Comparison of ENCODE assay signal across 10 mouse cellular contexts in genomic region chr4:127329751-127330150, GRCm38 (mm10). TPM values are rescaled to one million over a fixed set of nuclear protein-coding genes. Genes with fewer than 3 reads are reported as not detected.
DNase-seq lines count a peak whose midpoint lies in the region; ATAC-seq lines count a peak whose summit lies in the region.
"Had no signal": no experiment of that assay in that cellular context is flagged by ENCODE, and none has a peak within 500 bp of the region (broad histone marks: within the 10 kb centered on the region; RNA-seq: fewer than 3 reads in every experiment).

No protein-coding gene starts in this region.

- peak overlapping the region; percentile 23 for H3K4me2 ChIP-seq in liver, embryonic 15.5 days

- H3K9me3 ChIP-seq in hindbrain, embryonic 10.5 days, result no peaks in the 10 kb centered on the region
- no peaks in the 10 kb centered on the region for H3K9me3 ChIP-seq in liver, embryonic 15.5 days (replicated peaks)

- 3% methylated on average over 13 of the region's 13 CpGs for WGBS in hindbrain, embryonic 10.5 days
- 1% methylated on average over 13 of the region's 13 CpGs for WGBS in liver, embryonic 15.5 days (ENCODE audit: insufficient replicate concordance)

- H3K4me1 ChIP-seq in hindbrain, embryonic 10.5 days (replicated peaks), result peaks cover 56% of the 10 kb centered on the region
- H3K4me1 ChIP-seq in liver, embryonic 15.5 days (replicated peaks), result 0 out of 2 replicates have a peak, but pooled peaks cover 4% of the 10 kb centered on the region

- peak overlapping the region; percentile 43 for H3K4me3 ChIP-seq in hindbrain, embryonic 10.5 days
- no peak overlapping the region for H3K4me3 ChIP-seq in liver, embryonic 15.5 days (replicated peaks)

- no peaks in the 10 kb centered on the region for H3K36me3 ChIP-seq in hindbrain, embryonic 10.5 days
- H3K36me3 ChIP-seq in liver, embryonic 15.5 days (replicated peaks), result no peaks in the 10 kb centered on the region

- DNase-seq in urinary bladder, adult 18-20 months (ENCODE audit: low spot score in 2 of 2), result peak; percentile 55
- no peak for DNase-seq in urinary bladder, postnatal 4 days (ENCODE audit: low spot score in 2 of 2)
- DNase-seq in hindbrain, embryonic 10.5 days (ENCODE audit: low spot score), result no peak
- DNase-seq in cerebellum, postnatal 10 days, result no peak
- no peak for DNase-seq in layer of hippocampus, postnatal 25 days (ENCODE audit: extremely low spot score in 1 of 2, low spot score in 1 of 2)
- no peak for DNase-seq in embryo, embryonic 10.5 days (ENCODE audit: low spot score)
- DNase-seq: cerebellum, adult 9-11 months; lung, adult 18-20 months had no signal

- peaks cover 78% of the 10 kb centered on the region for H3K27me3 ChIP-seq in hindbrain, embryonic 10.5 days (ENCODE audit: insufficient read depth, poor library complexity, severe bottlenecking)
- H3K27me3 ChIP-seq in liver, embryonic 15.5 days, result peaks cover 45% of the 10 kb centered on the region

- ATAC-seq in liver, embryonic 15.5 days (ENCODE audit: insufficient read depth), result no peak

- no peak overlapping the region for H3K9ac ChIP-seq in liver, embryonic 15.5 days

- H3K27ac ChIP-seq in hindbrain, embryonic 10.5 days, result no peak overlapping the region; the same call in 1 of the 2 replicates
- H3K27ac ChIP-seq in liver, embryonic 15.5 days (replicated peaks), result no peak overlapping the region

RNA-seq across cellular contexts. Expression of gene Gjb3, which starts 0.9 kb away (rescaled TPM):
- 2.2 and 6.2 TPM in 2 replicates for polyA plus RNA-seq in hindbrain, embryonic 10.5 days (2016; fragmentation: Nextera tagmentation; extraction: Ambion mirVana)
- polyA plus RNA-seq in liver, embryonic 15.5 days (2015; fragmentation: Nextera tagmentation; extraction: Ambion mirVana), result 0.18 and 0.24 TPM in 2 replicates
- total RNA-seq in layer of hippocampus, postnatal 25 days (2021), result under 1 TPM; 0.37 to 0.59 TPM

RNA-seq across cellular contexts. Expression of gene Gja4, which starts 15.9 kb away (rescaled TPM):
- polyA plus RNA-seq in hindbrain, embryonic 10.5 days (2016; fragmentation: Nextera tagmentation; extraction: Ambion mirVana), result 13.5 and 18.8 TPM in 2 replicates
- 2.2 and 2.5 TPM in 2 replicates for polyA plus RNA-seq in liver, embryonic 15.5 days (2015; fragmentation: Nextera tagmentation; extraction: Ambion mirVana)
- total RNA-seq in layer of hippocampus, postnatal 25 days (2021), result 1 to 10 TPM; 3.1 to 3.9 TPM
- total RNA-seq: granulocyte monocyte progenitor cell, adult 5-6 weeks had no signal

RNA-seq across cellular contexts. Expression of gene Gjb4, which starts 24.1 kb away (rescaled TPM):
- polyA plus RNA-seq in hindbrain, embryonic 10.5 days (2016; fragmentation: Nextera tagmentation; extraction: Ambion mirVana), result 0.15 and 0.21 TPM in 2 replicates
- not detected in 2 replicates for polyA plus RNA-seq in liver, embryonic 15.5 days (2015; fragmentation: Nextera tagmentation; extraction: Ambion mirVana)
- not detected for total RNA-seq in layer of hippocampus, postnatal 25 days (2021)
- total RNA-seq: granulocyte monocyte progenitor cell, adult 5-6 weeks had no signal

RNA-seq across cellular contexts. Expression of gene Gjb5, which starts 28.2 kb away (rescaled TPM):
- 0.85 and 2.1 TPM in 2 replicates for polyA plus RNA-seq in hindbrain, embryonic 10.5 days (2016; fragmentation: Nextera tagmentation; extraction: Ambion mirVana)
- 0.07 TPM in 1 of 2 replicates, not detected in the other for polyA plus RNA-seq in liver, embryonic 15.5 days (2015; fragmentation: Nextera tagmentation; extraction: Ambion mirVana)
- total RNA-seq in layer of hippocampus, postnatal 25 days (2021), result not detected
- total RNA-seq: granulocyte monocyte progenitor cell, adult 5-6 weeks had no signal

Comparison
In these comparisons a context has a peak if more than half of its experiments do, and no peak if none do; other contexts are left out.
1. DNase-seq: peak in urinary bladder, adult 18-20 months (2 of 2); none in urinary bladder, postnatal 4 days (0 of 2), hindbrain, embryonic 10.5 days (single experiment), cerebellum, postnatal 10 days (0 of 2), layer of hippocampus, postnatal 25 days (0 of 2) and embryo, embryonic 10.5 days (single experiment).